Mouse (Mus musculus) CH12.LX (cell line): Measurements from ENCODE around the gene Atf3. TPM values are rescaled to one million over a fixed set of nuclear protein-coding genes. Genes with fewer than 3 reads are reported as not detected.

Source experiments
- DNase-seq: peaks from one replicate; pipeline ENCODE4 v3.0.0-alpha.2; 2013; ENCODE audit errors: extremely low read depth
- H3K27ac ChIP-seq: 2 replicates; pipeline ENCODE4 v1.5.1; 2012; ENCODE audit warnings: low read depth, mild to moderate bottlenecking, control low read depth, moderate library complexity; ENCODE audit not compliant: insufficient read depth
- H3K27me3 ChIP-seq: replicated peaks from 2 replicates; pipeline ENCODE3; 2012; ENCODE audit warnings: inconsistent platforms
- H3K36me3 ChIP-seq, 2 experiments: replicated peaks in 1 of 2; 2 replicates each; pipeline versions ENCODE3 to v1.6.1; 2012; ENCODE audit warnings: inconsistent platforms in 1 of 2, low read length in 1 of 2, mild to moderate bottlenecking in 1 of 2, mixed read lengths in 1 of 2, moderate library complexity in 1 of 2; ENCODE audit not compliant: control insufficient read depth in 1 of 2, insufficient read depth in 1 of 2
- H3K4me1 ChIP-seq, 2 experiments: 2 replicates each; pipeline ENCODE4 v1.6.1; 2012; ENCODE audit warnings: inconsistent platforms in 1 of 2, moderate library complexity in 1 of 2; ENCODE audit not compliant: insufficient read depth in 2 of 2, control insufficient read depth in 1 of 2
- H3K4me2 ChIP-seq: 2 replicates; pipeline ENCODE4 v1.6.1; 2012; ENCODE audit warnings: low read depth, mild to moderate bottlenecking, control low read depth; ENCODE audit not compliant: poor library complexity, insufficient read depth, severe bottlenecking
- H3K4me3 ChIP-seq, 3 experiments: fragments of 150-350 bp in 1 of 3; sonication (generic) in 1 of 3; replicated peaks in 1 of 3; 2 replicates each; pipeline versions ENCODE3 to v1.5.1; 2011 to 2012; ENCODE audit warnings: low read depth in 2 of 3, low read length in 2 of 3, mild to moderate bottlenecking in 2 of 3, moderate library complexity in 2 of 3, control low read depth in 1 of 3, improper control_type of control experiment in 1 of 3, inconsistent platforms in 1 of 3, mixed read lengths in 1 of 3; ENCODE audit not compliant: poor library complexity in 1 of 3
- H3K79me2 ChIP-seq: replicated peaks from 2 replicates; pipeline ENCODE4 v1.6.1; 2012; ENCODE audit warnings: mild to moderate bottlenecking, moderate library complexity; ENCODE audit not compliant: control insufficient read depth, poor library complexity, insufficient read depth, severe bottlenecking; ENCODE audit errors: extremely low read depth
- H3K9ac ChIP-seq: 2 replicates; pipeline ENCODE4 v1.6.1; 2012; ENCODE audit warnings: low read depth, mild to moderate bottlenecking, control low read depth, moderate library complexity; ENCODE audit not compliant: insufficient read depth
- H3K9me3 ChIP-seq: replicated peaks from 2 replicates; pipeline ENCODE3; 2012; ENCODE audit warnings: low read length, inconsistent platforms, mixed read lengths
- BHLHE40 ChIP-seq: IDR thresholded peaks from 2 replicates; pipeline ENCODE4 v1.6.1; 2011; ENCODE audit warnings: mild to moderate bottlenecking, low read depth, low read length, improper control_type of control experiment
- CHD2 ChIP-seq: IDR thresholded peaks from 2 replicates; pipeline ENCODE4 v1.6.1; 2011; ENCODE audit warnings: low read length, improper control_type of control experiment
- CTCF ChIP-seq, 2 experiments: IDR thresholded peaks in 1 of 2; conservative IDR thresholded peaks in 1 of 2; 2 replicates each; pipeline ENCODE4 v1.5.1; 2011 to 2012; ENCODE audit warnings: low read depth in 2 of 2, low read length in 2 of 2, improper control_type of control experiment in 1 of 2, inconsistent platforms in 1 of 2, mild to moderate bottlenecking in 1 of 2, moderate library complexity in 1 of 2
- ELF1 ChIP-seq: IDR thresholded peaks from 2 replicates; pipeline ENCODE4 v1.6.1; 2014; ENCODE audit warnings: low read depth, mild to moderate bottlenecking, inconsistent platforms, low read length, improper control_type of control experiment
- ETS1 ChIP-seq: conservative IDR thresholded peaks from 2 replicates; pipeline ENCODE4 v1.6.1; 2012; ENCODE audit warnings: low read depth, mild to moderate bottlenecking, inconsistent platforms, low read length, improper control_type of control experiment, moderate library complexity
- GABPA ChIP-seq: IDR thresholded peaks from 2 replicates; pipeline ENCODE4 v1.6.1; 2012; ENCODE audit warnings: low read depth, low read length, improper control_type of control experiment, inconsistent platforms; ENCODE audit not compliant: insufficient replicate concordance
- HCFC1 ChIP-seq: IDR thresholded peaks from 2 replicates; pipeline ENCODE4 v1.6.1; 2012; ENCODE audit warnings: low read depth, mild to moderate bottlenecking, inconsistent platforms, low read length, improper control_type of control experiment
- MAX ChIP-seq: IDR thresholded peaks from 2 replicates; pipeline ENCODE4 v1.6.1; 2011; ENCODE audit warnings: low read length, improper control_type of control experiment
- MEF2A ChIP-seq: IDR thresholded peaks from 2 replicates; pipeline ENCODE4 v1.6.1; 2014; ENCODE audit warnings: low read depth, mild to moderate bottlenecking, inconsistent platforms, low read length, improper control_type of control experiment, borderline replicate concordance
- MXI1 ChIP-seq: IDR thresholded peaks from 2 replicates; pipeline ENCODE4 v1.6.1; 2011; ENCODE audit warnings: mild to moderate bottlenecking, low read depth, low read length, improper control_type of control experiment
- NRF1 ChIP-seq: IDR thresholded peaks from 2 replicates; pipeline ENCODE4 v1.6.1; 2014; ENCODE audit warnings: low read depth, mild to moderate bottlenecking, inconsistent platforms, low read length, improper control_type of control experiment, moderate library complexity
- PAX5 ChIP-seq: IDR thresholded peaks from 2 replicates; pipeline ENCODE4 v1.6.1; 2012; ENCODE audit warnings: low read length, inconsistent platforms, mixed read lengths
- POLR2A ChIP-seq: IDR thresholded peaks from 2 replicates; pipeline ENCODE4 v1.6.1; 2011; ENCODE audit warnings: low read depth, mild to moderate bottlenecking, improper control_type of control experiment, low read length
- POLR2AphosphoS2 ChIP-seq: IDR thresholded peaks from 2 replicates; pipeline ENCODE4 v1.6.1; 2011; ENCODE audit warnings: low read depth, low read length, improper control_type of control experiment
- SMC3 ChIP-seq: IDR thresholded peaks from 2 replicates; pipeline ENCODE4 v1.6.1; 2011; ENCODE audit warnings: low read depth, low read length, improper control_type of control experiment
- TCF12 ChIP-seq: IDR thresholded peaks from 2 replicates; pipeline ENCODE4 v1.6.1; 2014; ENCODE audit warnings: low read depth, mild to moderate bottlenecking, inconsistent platforms, low read length, improper control_type of control experiment
- USF1 ChIP-seq: IDR thresholded peaks from 2 replicates; pipeline ENCODE4 v1.6.1; 2014; ENCODE audit warnings: low read depth, mild to moderate bottlenecking, inconsistent platforms, low read length, improper control_type of control experiment
- USF2 ChIP-seq: conservative IDR thresholded peaks from 2 replicates; pipeline ENCODE4 v1.6.1; 2011; ENCODE audit warnings: low read depth, low read length, improper control_type of control experiment
- ZC3H11A ChIP-seq: IDR thresholded peaks from 2 replicates; pipeline ENCODE4 v1.6.1; 2012; ENCODE audit warnings: low read depth, mild to moderate bottlenecking, inconsistent platforms, low read length, improper control_type of control experiment
- ZMIZ1 ChIP-seq: IDR thresholded peaks from 2 replicates; pipeline ENCODE4 v1.6.1; 2012; ENCODE audit warnings: low read depth, mild to moderate bottlenecking, inconsistent platforms, low read length, improper control_type of control experiment
- ZNF384 ChIP-seq: IDR thresholded peaks from 2 replicates; pipeline ENCODE4 v1.6.1; 2012; ENCODE audit warnings: low read depth, low read length, improper control_type of control experiment, inconsistent platforms
- dilution Hi-C: fragments of 300-500 bp; cut with MboI; formaldehyde crosslinking; loops from 2 replicates; pipeline ENCODE4 v1.14.3; 2020; ENCODE audit warnings: low sequenced_read_pairs; ENCODE audit not compliant: extremely low pct_unique_long_range_greater_than_20kb, extremely low pct_ligation_motif_present
- in situ Hi-C: fragments of 300-500 bp; cut with MboI; formaldehyde crosslinking; loops from 3 replicates; pipeline ENCODE4 v1.14.3; 2019; ENCODE audit warnings: low sequenced_read_pairs, low pct_ligation_motif_present, low pct_unique_long_range_greater_than_20kb, mixed read lengths
- polyA plus RNA-seq: library from polyadenylated mRNA; unstranded; fragments of >175 nt; gene quantifications from 2 replicates; pipeline ENCODE4 v1.2.1, GENCODE M21; 2012; ENCODE audit warnings: low read depth; ENCODE audit not compliant: insufficient read length
- total RNA-seq, 2 experiments: library from RNA; depleted of rRNA; stranded (reverse); fragments of 300-350 nt in 1 of 2; fragments of >200 nt in 1 of 2; gene quantifications; 2 replicates each; pipeline ENCODE4 v1.2.3; 2012 to 2014

Atf3 gene
- total and polyA plus RNA-seq, 3 experiments = 25.1 to 39.7 (median 32.9) TPM

DNA sequence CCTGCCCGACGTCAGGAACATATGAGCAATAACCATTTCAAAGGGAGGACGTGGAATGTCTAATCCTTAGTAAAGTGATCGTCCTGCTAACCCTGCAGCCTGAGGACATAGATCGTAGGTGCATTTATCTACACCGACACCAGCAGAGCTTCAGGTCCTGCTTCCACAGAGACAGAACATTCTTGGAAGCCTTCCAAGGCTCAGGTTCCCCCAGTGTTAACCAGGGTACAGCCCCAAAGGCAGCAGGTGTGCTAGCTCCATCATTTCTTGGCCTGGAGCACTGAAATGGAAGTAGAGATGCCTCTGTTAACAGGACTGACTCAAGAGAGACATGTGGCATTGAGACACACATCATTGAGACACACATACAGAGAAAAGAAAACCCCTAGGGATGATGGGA is 25.6 kb downstream of the Atf3 start:
- no peaks in the 10 kb centered on the region for H3K9me3 ChIP-seq
- H3K79me2 ChIP-seq = no peaks in the 10 kb centered on the region
- H3K36me3 ChIP-seq = no peaks in the 10 kb centered on the region
- peak overlapping the region; percentile 76 for H3K4me2 ChIP-seq
- 0 out of 2 replicates have a peak overlapping the region, but pooled peaks have one; percentile 16 for H3K9ac ChIP-seq
- TF ChIP-seq POLR2A (no peak), SMC3 (no peak), TCF12 (no peak), MXI1 (no peak), MAX (no peak), BHLHE40 (no peak), CHD2 (no peak), POLR2AphosphoS2 (no peak), ZC3H11A (no peak), USF1 (no peak), ZMIZ1 (no peak), ZNF384 (no peak), MEF2A (no peak), USF2 (no peak), ELF1 (no peak), ETS1 (no peak), PAX5 (no peak), HCFC1 (no peak), CTCF (conservative IDR thresholded peaks at IDR 0.05 in 1 of 2, IDR thresholded peaks at IDR 0.05 in 1 of 2; ENCODE audit: low read depth in 2 of 2, low read length in 2 of 2) (no peak), NRF1 (no peak)
- H3K27ac ChIP-seq = peak overlapping the region; percentile 53
- DNase-seq = peak; percentile 54
- H3K4me1 ChIP-seq = peaks cover 28 to 70% of the 10 kb centered on the region in 2 experiments
- peaks cover 4% of the 10 kb centered on the region for H3K27me3 ChIP-seq
- in situ Hi-C loops (no loop called here), dilution Hi-C loops (no loop called here)
- H3K4me3 ChIP-seq = peak overlapping the region in 1 of 3 experiments; percentile 14

DNA sequence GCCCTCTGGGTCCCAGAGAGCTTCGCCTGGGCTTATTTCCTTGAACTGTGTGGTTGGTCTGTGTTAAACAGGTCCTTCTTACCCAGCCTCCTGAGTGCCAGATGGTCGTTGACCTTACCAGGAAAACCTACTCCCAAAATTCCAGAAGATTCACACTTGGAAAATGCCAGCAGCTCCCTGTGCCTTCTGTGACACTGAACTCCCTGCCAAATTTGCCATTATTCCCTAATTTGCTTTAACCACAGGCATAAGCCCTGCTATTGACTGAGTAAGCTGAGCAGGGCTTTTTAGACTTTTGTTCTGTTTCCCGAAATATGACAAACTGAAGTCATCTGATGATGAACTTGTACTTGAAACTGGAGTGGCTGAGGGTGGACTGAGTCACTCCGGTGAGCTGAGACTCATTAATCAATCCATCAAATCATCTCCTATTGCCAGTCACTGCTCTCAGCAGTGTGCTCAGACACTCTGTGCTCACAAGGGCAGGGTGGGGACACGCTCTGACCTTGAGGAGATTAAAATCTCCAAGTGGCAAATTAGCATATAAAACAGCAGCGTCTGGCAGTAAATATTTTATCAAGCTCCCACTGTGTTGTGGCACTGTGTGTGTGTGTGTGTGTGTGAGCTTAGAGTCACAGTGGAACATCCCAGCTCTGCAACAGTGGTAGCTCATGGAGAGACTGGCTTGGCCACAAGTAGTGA is 28.0 kb downstream of the Atf3 start:
- dilution Hi-C loops = no loop called here
- H3K27me3 ChIP-seq = no peaks in the 10 kb centered on the region
- H3K9me3 ChIP-seq = peaks cover 5% of the 10 kb centered on the region
- no peaks in the 10 kb centered on the region for H3K36me3 ChIP-seq
- H3K27ac ChIP-seq = no peak overlapping the region
- H3K4me2 ChIP-seq = no peak overlapping the region
- TF ChIP-seq PAX5 (no peak), ELF1 (no peak), GABPA (no peak), ETS1 (no peak), ZNF384 (no peak), TCF12 (no peak)
- TF ChIP-seq, all 38 proteins: peak for 0
- in situ Hi-C loops = loop anchor here (10.0 kb wide), 1 partner anchor 95 kb away; the partner anchor contains the start of gene Batf3
- Histone ChIP-seq H3K79me2 (no peaks in the 10 kb centered on the region), H3K9ac (no peak overlapping the region), H3K4me3 (no peak overlapping the region), H3K4me1 (peaks cover 31 to 81% of the 10 kb centered on the region in 2 experiments)
- DNase-seq = no peak
